Mouse (Mus musculus) T-helper 2 cell (primary cell): ENCODE results near the gene Mtnr1b.

ENCODE experiments used
- in situ Hi-C: fragments of 300-600 bp; cut with MboI, MseI; formaldehyde crosslinking; loops from one replicate; pipeline ENCODE4 v1.15.1; 2025; ENCODE audit warnings: high pct_unique_total_duplicates

Gene Mtnr1b

DNA sequence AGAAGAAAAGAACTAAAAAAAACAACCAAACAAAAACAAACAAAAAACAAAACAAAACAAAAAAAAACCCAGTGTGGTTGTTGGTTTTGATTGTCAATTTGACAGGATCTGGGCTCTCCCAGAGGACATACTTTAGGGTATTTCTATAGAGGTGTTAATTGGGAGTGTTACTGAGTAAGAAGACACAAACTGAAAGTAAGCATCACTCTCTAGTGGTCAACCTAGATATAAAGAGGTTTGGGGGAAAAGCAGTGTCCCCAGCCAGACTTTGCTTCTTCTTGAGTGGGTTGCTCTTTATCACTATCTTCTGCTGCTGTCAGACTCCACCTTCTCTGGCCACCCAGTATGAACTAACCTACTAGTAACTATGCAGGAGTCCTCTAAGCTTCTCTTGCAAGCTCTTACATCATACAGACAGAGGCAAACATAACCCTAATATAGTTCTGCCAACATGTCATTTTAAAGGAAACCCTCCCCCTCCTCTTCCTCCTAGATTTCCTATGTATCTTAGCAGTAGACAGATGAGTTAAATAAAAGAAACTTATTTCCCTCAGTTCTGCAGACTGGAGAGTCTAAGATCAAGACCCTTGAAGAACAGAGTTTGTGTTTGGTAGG lies 71.8 kb downstream of the Mtnr1b start:
- in situ Hi-C loops: no loop called here

DNA sequence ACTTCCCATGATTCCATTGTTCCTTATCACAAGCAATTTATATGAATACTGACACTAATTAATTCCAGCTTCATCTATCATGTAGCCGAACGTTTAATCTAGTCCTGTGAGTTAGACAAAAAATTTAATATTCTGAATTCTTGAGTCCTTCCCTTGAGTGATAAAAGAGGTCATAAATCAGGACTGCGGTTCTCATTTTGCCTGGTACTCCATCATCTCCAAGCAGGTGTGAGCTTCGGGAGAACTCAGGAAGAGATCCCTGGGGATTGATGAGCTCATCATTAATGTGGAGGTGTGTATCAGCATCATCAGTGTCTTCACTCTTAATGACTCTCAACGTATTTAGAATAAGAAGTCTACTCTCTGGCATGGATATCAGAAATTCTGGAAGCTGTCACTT lies 74.0 kb downstream of the Mtnr1b start:
- in situ Hi-C loops: no loop called here

DNA sequence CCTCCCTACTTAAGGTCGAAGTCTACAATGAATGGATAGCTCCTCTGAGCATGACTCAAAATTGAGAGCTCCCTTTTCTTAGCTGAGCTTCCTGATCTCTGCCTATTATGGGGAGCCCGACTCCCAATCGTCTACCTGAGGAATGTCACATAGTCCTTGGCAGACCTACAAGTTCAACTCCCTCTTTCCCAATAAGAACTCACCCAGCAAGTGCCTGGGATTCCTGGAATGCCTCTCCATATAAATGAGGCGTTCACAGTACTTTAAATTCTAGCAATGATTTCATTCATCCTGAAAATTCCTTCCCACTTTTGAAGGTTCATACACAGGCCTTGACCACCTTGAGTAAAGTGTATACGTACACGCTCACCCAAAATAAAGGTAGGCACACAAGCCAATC lies 79.9 kb downstream of the Mtnr1b start:
- in situ Hi-C loops: no loop called here

GRCm38 (mm10) chr9:15792076-15792475 lies 82.3 kb downstream of the Mtnr1b start:
- in situ Hi-C loops: no loop called here

GRCm38 (mm10) chr9:15786610-15787009 lies 87.7 kb downstream of the Mtnr1b start:
- in situ Hi-C loops: no loop called here

- in situ Hi-C loops: no loop called here
These were observed 88.2 kb downstream of the Mtnr1b start for GRCm38 (mm10) chr9:15786192-15786591.

- in situ Hi-C loops: no loop called here
These were observed 92.4 kb downstream of the Mtnr1b start for GRCm38 (mm10) chr9:15781936-15782335.

DNA sequence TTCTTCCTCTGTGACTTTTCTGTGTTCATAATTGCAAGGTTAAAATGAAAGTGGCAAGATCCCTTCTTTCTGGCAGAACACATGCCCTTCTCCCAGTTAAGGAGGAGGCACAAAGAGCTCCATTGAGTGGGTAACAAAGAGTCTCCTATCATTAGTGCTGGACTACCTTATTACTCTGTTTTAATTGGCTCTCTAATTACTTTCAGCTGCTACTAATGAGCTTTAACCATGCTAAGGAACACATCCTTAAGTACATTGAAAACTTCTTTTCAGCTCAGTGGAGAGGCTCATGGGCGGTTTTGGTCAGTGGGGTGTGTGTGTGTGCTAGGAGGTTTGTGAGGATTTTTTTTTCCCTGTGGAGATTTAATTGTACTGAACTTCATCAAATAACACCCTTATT lies 99.4 kb downstream of the Mtnr1b start:
- in situ Hi-C loops: no loop called here
